Mouse (Mus musculus) brain, embryonic 14.5 days (tissue): ENCODE results near the gene 1810043G02Rik.

Experiments used
- CTCF ChIP-seq: fragments of 200-500 bp; IDR thresholded peaks from 2 replicates; pipeline ENCODE4 v1.5.1; 2012; ENCODE audit warnings: inconsistent platforms, mild to moderate bottlenecking, moderate library complexity, borderline replicate concordance; ENCODE audit not compliant: insufficient read depth, insufficient read length; ENCODE audit errors: extremely low read depth
- POLR2A ChIP-seq: fragments of 200-500 bp; IDR thresholded peaks from 2 replicates; pipeline ENCODE4 v1.6.1; 2012; ENCODE audit warnings: mild to moderate bottlenecking, inconsistent platforms, borderline replicate concordance; ENCODE audit not compliant: poor library complexity, insufficient read depth, insufficient read length, severe bottlenecking; ENCODE audit errors: extremely low read depth

- no peak for TF ChIP-seq POLR2A
- TF ChIP-seq CTCF = no peak
These were observed 3.5 kb upstream of the 1810043G02Rik start for GRCm38 (mm10) chr10:77974811-77975210.
